Mouse (Mus musculus) megakaryocyte, adult 5-6 weeks (primary cell): ENCODE results near the gene Sppl3. TPM values are rescaled to one million over a fixed set of nuclear protein-coding genes. Genes with fewer than 3 reads are reported as not detected.

Experiments used
- ATAC-seq: 2 replicates; pipeline ENCODE4 v1.8.0; 2016; ENCODE audit warnings: mild to moderate bottlenecking, inconsistent platforms; ENCODE audit not compliant: poor library complexity, severe bottlenecking
- total RNA-seq, 2 experiments: library from RNA; stranded (forward) in 1 of 2; stranded (reverse) in 1 of 2; fragments of 153-499, 151-499 nt in 1 of 2; fragments of 221-1000, 200-1000 nt in 1 of 2; gene quantifications; 2 replicates each; pipeline versions ENCODE4 v1.2.3 to v1.2.4; 2015 to 2017

The Sppl3 gene
- total RNA-seq, 2 experiments from 2014 or later, result 24.6 to 33.1 TPM

GRCm38 (mm10) chr5:115146747-115147130, 135.8 kb downstream of the Sppl3 start:
- ATAC-seq, result no peak

GRCm38 (mm10) chr5:115147388-115147787, 136.5 kb downstream of the Sppl3 start:
- ATAC-seq, result no peak

GRCm38 (mm10) chr5:115148378-115148777, 137.4 kb downstream of the Sppl3 start:
- no peak for ATAC-seq

Other genes starting within 250 kb of the Sppl3 start
- gene Ankrd13a, start 236.5 kb upstream of the Sppl3 start, total RNA-seq (2015), result 169 and 170 TPM in 2 replicates
- 204 and 225 TPM in 2 replicates for gene Ankrd13a, start 236.5 kb upstream of the Sppl3 start, total RNA-seq (2017)
- gene Git2, start 235.6 kb upstream of the Sppl3 start, total RNA-seq (2015), result 93.8 and 97.0 TPM in 2 replicates
- gene Git2, start 235.6 kb upstream of the Sppl3 start, total RNA-seq (2017), result 87.1 and 107 TPM in 2 replicates
- gene 1500011B03Rik, start 187.7 kb upstream of the Sppl3 start, total RNA-seq (2015), result 30.6 and 45.3 TPM in 2 replicates
- 19.1 and 24.0 TPM in 2 replicates for gene 1500011B03Rik, start 187.7 kb upstream of the Sppl3 start, total RNA-seq (2017)
- gene 4930519G04Rik, start 157.5 kb upstream of the Sppl3 start, total RNA-seq (2015), result 0.16 and 0.30 TPM in 2 replicates
- gene 4930519G04Rik, start 157.5 kb upstream of the Sppl3 start, total RNA-seq (2017), result 0.24 and 0.84 TPM in 2 replicates
- not detected in 2 replicates for gene Gm9936, start 152.5 kb upstream of the Sppl3 start, total RNA-seq (2015)
- not detected in 2 replicates for gene Gm9936, start 152.5 kb upstream of the Sppl3 start, total RNA-seq (2017)
- gene Oasl2, start 114.2 kb upstream of the Sppl3 start, total RNA-seq (2015), result 55.8 and 59.4 TPM in 2 replicates
- 32.3 TPM in 2 replicates for gene Oasl2, start 114.2 kb upstream of the Sppl3 start, total RNA-seq (2017)
- gene Oasl1, start 87.9 kb upstream of the Sppl3 start, total RNA-seq (2015), result 4.3 and 9.3 TPM in 2 replicates
- gene Oasl1, start 87.9 kb upstream of the Sppl3 start, total RNA-seq (2017), result 1.3 and 2.4 TPM in 2 replicates
- 6.3 and 10.3 TPM in 2 replicates for gene 2210016L21Rik, start 69.0 kb upstream of the Sppl3 start, total RNA-seq (2015)
- gene 2210016L21Rik, start 69.0 kb upstream of the Sppl3 start, total RNA-seq (2017), result 7.3 and 8.1 TPM in 2 replicates
- not detected in 2 replicates for gene Hnf1a, start 40.0 kb upstream of the Sppl3 start, total RNA-seq (2015)
- gene Hnf1a, start 40.0 kb upstream of the Sppl3 start, total RNA-seq (2017), result not detected in 2 replicates
- not detected in 2 replicates for gene Gm10401, start 87.2 kb downstream of the Sppl3 start, total RNA-seq (2015)
- not detected in 2 replicates for gene Gm10401, start 87.2 kb downstream of the Sppl3 start, total RNA-seq (2017)
- 13.5 and 15.2 TPM in 2 replicates for gene Acads, start 108.2 kb downstream of the Sppl3 start, total RNA-seq (2015)
- gene Acads, start 108.2 kb downstream of the Sppl3 start, total RNA-seq (2017), result 13.0 and 17.4 TPM in 2 replicates
- gene Unc119b, start 123.8 kb downstream of the Sppl3 start, total RNA-seq (2015), result 12.5 and 14.0 TPM in 2 replicates
- gene Unc119b, start 123.8 kb downstream of the Sppl3 start, total RNA-seq (2017), result 13.3 and 19.9 TPM in 2 replicates
- gene Mlec, start 147.0 kb downstream of the Sppl3 start, total RNA-seq (2015), result 76.4 and 97.7 TPM in 2 replicates
- gene Mlec, start 147.0 kb downstream of the Sppl3 start, total RNA-seq (2017), result 117 and 118 TPM in 2 replicates
- not detected in 2 replicates for gene Cabp1, start 183.2 kb downstream of the Sppl3 start, total RNA-seq (2015)
- not detected in 2 replicates for gene Cabp1, start 183.2 kb downstream of the Sppl3 start, total RNA-seq (2017)
- 61.7 and 74.6 TPM in 2 replicates for gene Pop5, start 224.7 kb downstream of the Sppl3 start, total RNA-seq (2015)
- gene Pop5, start 224.7 kb downstream of the Sppl3 start, total RNA-seq (2017), result 30.9 and 81.2 TPM in 2 replicates